Mouse (Mus musculus) leukemia stem cell, adult 10-12 weeks (primary cell): ENCODE measurements around the gene Hoxd11. TPM values are rescaled to one million over a fixed set of nuclear protein-coding genes. Genes with fewer than 3 reads are reported as not detected.

Experiments
- polyA plus RNA-seq: library from polyadenylated mRNA; stranded (reverse); fragments of >175 nt; gene quantifications from 2 replicates; pipeline ENCODE4 v1.2.3, GENCODE M21; 2012; ENCODE audit warnings: low replicate concordance

The Hoxd11 gene
- not detected in 2 replicates for polyA plus RNA-seq

DNA sequence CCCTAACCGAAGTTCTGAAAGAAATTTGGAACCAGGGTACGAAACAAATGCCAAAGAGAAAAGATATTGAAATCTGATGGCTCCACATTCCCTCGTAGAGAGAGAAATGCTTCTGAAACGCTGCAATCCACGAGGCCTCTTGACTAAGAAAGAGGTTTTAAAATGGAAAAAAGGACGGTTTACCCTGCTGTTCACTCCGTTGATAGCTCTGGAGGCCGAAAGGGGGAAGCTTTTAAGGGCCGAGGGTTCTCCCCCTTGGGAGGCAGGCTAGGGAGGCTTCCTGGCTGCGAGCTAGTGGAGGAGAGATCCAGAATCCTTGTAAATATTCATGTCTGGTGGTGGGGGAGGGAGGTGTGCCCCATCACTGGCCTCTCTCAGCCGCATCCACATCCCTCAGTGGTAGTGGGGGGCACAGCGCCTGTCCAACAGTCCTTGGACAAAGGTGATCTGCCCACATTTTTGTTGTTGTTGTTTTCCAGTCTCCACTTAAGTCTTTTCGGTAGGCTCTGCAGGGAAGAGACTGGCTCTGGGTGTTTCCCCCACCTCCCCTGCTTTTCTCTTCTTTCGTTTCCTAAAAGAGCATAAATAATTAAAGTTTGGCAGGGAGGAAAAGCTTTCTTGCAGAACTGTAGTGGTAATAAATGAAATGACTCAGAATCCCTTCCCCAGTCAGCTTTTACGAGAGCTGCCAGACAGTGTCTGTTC lies at the start of gene Hoxd11:
Gene Hoxd11 (plus strand): TSS at position 667 of the 705 bp plus-strand sequence.

DNA sequence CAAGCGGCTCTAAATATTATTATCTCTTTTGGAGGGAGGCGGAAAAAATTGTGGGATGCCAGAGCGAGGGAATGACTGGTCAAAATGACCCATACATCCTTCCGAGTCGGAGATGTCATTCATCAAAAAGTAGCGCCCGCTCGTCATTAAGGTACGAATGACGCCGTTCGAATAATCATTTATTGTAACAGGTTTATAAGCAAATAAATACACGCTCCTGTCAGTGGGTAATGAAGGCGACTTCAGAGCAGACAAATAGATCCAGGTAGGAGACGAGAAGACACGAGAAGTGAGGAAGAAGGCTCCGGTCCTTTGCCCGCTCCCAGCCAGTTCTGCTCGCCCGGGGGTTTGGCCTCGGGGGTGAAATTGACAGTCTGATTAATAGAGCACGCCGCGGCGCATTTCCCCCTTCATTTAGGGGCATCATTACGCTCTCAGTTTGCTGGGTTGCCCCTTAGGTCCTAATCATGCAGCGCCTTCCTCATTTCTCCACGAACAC lies 19.8 kb upstream of the Hoxd11 start, which contains the start of gene Evx2:
Gene Evx2 (minus strand): TSS at position 51 of the 499 bp plus-strand sequence.

DNA sequence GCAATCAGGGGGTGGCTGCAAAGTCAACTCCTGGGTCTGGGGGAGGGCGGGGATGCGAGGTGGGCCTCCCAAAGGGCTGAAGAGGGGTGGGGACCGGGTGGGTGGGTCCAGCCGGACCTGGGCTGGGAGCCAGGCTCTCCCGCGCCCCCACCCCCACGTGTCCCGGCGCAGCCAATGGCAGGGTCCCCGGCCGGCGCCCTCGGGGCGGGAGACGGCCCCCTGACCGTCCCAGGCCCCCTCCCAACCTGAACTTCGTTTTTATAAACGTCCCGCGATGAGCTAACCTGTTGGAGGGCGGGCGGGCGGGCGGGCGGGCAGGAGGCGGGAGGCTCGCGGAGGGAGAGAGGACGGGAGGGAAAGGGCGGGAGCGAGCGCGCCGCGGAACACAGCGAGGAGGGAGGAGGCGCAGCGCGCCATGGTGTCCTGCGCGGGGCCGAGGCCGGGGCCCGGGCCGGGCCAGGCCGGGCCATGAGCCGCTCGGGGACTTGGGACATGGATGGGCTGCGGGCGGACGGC lies 11.5 kb upstream of the Hoxd11 start, which contains the start of gene Hoxd13:
Gene Hoxd13 (plus strand): TSS at position 469 of the 516 bp plus-strand sequence.

DNA sequence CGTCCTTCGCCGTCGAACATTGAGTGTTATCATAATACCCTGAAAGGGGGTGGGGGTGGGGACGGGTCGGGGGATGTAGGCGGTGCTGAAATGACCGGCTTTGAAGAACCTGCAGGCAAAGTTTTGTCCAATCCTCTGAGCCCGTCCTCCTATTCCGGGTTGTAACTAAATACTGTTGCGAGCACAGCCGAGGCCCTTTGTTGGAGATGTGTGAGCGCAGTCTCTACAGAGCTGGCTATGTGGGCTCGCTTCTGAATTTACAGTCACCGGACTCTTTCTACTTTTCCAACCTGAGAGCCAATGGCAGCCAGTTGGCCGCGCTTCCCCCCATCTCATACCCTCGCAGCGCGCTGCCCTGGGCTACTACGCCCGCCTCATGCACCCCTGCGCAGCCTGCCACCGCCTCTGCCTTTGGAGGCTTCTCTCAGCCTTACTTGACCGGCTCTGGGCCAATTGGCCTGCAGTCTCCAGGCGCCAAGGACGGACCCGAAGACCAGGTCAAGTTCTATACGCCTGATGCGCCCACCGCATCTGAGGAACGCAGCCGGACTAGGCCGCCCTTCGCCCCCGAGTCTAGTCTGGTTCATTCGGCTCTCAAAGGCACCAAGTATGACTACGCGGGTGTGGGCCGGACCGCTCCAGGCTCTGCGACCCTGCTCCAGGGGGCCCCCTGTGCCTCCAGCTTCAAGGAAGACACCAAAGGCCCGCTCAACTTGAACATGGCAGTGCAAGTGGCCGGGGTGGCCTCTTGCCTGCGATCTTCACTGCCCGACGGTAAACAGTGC lies 4.3 kb upstream of the Hoxd11 start, which contains the start of gene Hoxd12:
Gene Hoxd12 (plus strand): TSS at position 133 of the 785 bp plus-strand sequence.

DNA sequence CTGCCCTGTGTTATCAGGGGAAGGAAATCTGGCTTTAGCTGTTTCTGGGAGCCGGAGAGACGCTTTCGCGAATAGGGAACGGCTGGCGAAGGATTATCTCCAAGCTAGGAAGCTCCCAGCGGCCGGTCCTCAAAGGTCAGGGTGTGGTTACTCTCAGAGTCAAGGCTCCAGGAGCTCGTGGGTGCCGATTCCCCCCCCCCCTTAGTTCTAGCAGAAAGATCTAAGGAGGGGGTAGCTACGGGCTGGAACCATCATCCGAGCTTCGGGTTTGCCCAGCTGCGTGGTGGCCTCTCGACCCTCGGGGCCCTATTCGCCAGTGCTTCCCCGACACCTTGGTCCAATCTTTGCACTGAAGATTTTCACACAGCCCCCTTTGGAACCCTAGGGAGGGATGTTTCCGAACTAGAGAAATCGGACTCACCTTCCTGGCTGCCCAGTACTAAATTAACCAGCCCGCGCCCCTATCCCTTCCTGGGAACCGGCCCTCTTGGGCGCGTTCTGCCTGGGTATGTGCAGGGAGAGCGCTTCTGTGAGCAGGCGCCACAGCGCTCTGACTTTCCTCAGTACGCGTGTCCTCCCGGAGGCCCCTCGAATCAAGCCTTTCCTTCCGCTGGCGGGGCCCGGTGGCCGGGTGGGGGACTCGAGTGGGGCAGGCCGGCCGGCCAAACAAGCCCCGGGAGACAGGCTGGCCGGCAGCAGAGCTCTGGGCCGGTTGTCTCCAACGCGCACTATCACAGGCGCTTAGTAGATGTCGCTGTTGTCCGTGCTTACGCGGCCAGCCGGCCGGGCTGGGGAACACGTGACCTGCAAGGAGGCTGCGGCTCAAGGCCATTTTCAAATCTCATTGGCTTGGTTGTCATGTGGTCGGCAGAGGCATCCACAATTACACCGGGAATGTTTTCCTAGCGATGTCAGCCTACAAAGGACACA lies 11.9 kb downstream of the Hoxd11 start, which contains the start of gene Hoxd10:
Gene Hoxd10 (plus strand): TSS at position 903 of the 930 bp plus-strand sequence.

GRCm38 (mm10) chr2:74697567-74698121 lies 18.3 kb downstream of the Hoxd11 start, which contains the start of gene Hoxd9:
TSS of gene Hoxd9 (plus strand) at chr2:74697727.

DNA sequence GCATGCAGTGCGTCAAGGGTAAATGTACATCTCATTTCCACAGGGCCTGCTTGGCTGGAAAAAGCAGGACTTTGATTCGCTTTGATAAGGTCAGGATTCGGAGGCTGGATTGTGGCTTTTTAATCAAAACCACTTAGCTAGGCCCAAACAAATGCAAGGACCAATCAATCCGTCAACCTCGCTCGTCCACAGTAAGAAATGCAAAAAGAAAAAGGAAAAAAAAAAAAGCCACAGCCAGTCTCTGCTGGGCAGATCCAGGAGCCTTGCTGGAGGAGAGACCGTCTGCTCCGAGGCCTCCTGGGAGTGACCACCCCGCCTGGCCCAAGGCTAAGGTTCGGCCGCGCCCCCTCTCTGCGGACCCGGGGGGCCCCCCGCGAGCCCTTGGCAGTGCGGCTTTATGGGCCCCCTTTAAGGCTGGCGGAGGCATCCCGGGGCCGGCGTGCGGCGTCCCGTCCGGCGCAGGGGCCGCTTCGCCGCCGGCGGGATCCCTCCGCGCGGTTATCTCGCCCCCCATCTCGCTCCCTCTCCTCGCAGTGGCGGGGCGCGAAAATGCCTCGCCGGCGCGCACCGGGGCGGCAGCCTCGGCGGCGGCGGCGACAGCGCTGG lies 25.1 kb downstream of the Hoxd11 start, which contains the start of gene Hoxd8:
Gene Hoxd8 (plus strand): TSS at position 223 of the 606 bp plus-strand sequence.

DNA sequence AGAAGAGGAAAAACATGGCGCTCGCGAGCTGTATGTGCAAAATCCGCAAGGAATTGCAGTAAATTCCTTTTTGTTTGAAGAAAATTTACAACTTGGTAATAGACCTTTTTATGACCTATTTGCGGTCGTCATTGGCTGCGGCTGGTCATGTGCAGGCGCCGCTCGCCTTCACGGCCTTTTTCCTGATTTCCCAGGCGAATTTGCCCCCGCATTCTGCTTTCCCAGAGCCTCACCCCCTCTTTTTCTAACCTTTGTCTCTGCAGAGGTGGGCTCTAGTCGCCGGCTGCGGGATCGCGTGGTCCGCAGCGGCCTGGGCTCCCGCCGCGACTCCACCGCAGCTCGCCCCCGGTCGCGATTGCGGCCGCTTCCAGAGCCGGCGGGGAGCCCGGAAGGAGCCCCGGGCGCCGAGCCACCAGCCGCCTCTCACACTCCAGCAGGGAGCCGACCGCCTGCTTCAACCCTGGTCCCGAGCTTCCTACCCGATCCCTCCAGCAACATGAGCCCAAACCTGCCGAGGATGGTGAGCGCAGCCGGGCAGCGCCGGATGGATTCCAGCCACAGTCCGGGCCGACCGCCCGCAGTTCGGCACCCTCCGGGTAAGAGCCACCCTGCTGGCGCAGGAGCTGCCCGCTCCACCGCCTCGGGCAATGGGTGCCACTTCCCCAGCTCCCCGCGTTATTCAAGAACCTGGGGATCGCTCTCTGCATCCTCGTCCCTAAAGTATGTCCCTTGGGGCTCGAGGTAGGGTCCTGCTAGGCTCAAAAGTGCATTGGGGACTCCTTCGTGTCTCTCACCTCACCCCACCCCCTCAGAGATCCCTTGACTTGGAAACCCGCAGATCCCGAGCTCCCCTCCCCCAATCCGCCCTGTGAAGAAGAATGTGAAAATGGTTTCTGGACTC lies 32.6 kb downstream of the Hoxd11 start, which contains the start of the genes Hoxd3 and Hoxd4:
Gene Hoxd3 (plus strand): TSS at position 207 of the 901 bp plus-strand sequence.
Gene Hoxd4 (plus strand): TSS at position 209 of the 901 bp plus-strand sequence.

GRCm38 (mm10) chr2:74726551-74726950 lies 47.2 kb downstream of the Hoxd11 start, which contains the start of gene Gm28230:
TSS of gene Gm28230 (plus strand) at chr2:74726728.

Other genes starting within 250 kb of the Hoxd11 start
- gene Lnpk, start 100.1 kb upstream of the Hoxd11 start, polyA plus RNA-seq = 6.2 and 45.5 TPM in 2 replicates
- not detected in 2 replicates for gene Evx2, start 20.0 kb upstream of the Hoxd11 start, polyA plus RNA-seq
- not detected in 2 replicates for gene Hoxd13, start 11.2 kb upstream of the Hoxd11 start, polyA plus RNA-seq
- gene Hoxd12, start 4.5 kb upstream of the Hoxd11 start, polyA plus RNA-seq = not detected in 2 replicates
- gene Hoxd10, start 12.4 kb downstream of the Hoxd11 start, polyA plus RNA-seq = not detected in 2 replicates
- 0.14 TPM in 1 of 2 replicates, not detected in the other for gene Hoxd9, start 18.2 kb downstream of the Hoxd11 start, polyA plus RNA-seq
- 0.10 and 0.20 TPM in 2 replicates for gene Hoxd8, start 25.1 kb downstream of the Hoxd11 start, polyA plus RNA-seq
- gene Hoxd3, start 32.4 kb downstream of the Hoxd11 start, polyA plus RNA-seq = not detected in 2 replicates
- not detected in 2 replicates for gene Hoxd4, start 32.4 kb downstream of the Hoxd11 start, polyA plus RNA-seq
- gene Gm28230, start 47.2 kb downstream of the Hoxd11 start, polyA plus RNA-seq = not detected in 2 replicates
- not detected in 2 replicates for gene Hoxd1, start 83.4 kb downstream of the Hoxd11 start, polyA plus RNA-seq
- 77.9 and 92.5 TPM in 2 replicates for gene Mtx2, start 146.2 kb downstream of the Hoxd11 start, polyA plus RNA-seq